Mouse (Mus musculus) layer of hippocampus, postnatal 36 days (tissue): ENCODE results near the gene Ace3. TPM values are rescaled to one million over a fixed set of nuclear protein-coding genes. Genes with fewer than 3 reads are reported as not detected.
A peak's percentile ranks its signal among the peaks of the same experiment; 100 is the strongest.

ENCODE experiments used
- DNase-seq, 2 experiments: peaks; one replicate each; pipeline ENCODE4 v3.0.0; 2022
- total RNA-seq, 2 experiments: library from RNA; stranded (reverse); gene quantifications; 2 replicates each; pipeline ENCODE4 v1.2.3; 2021

The Ace3 gene
- not detected for total RNA-seq

DNA sequence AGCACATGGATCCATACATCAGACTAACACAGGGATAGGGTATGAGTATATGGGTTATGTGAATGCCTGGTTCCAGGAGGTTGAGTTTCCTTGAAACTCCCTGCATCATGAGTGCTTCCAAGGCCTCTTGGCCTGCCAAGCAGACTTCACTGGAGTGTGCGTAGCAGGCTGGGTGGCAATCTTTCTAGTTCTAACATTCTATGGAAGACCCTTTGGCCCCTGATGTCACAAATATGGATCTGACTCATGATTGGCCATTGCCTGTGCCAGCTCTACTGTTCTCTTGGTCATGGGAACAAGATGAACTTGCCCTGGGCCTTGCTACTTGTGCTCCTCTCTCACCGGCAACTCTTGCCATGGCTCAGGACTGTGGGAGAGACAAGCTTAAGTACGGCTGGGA lies at the start of gene Ace3:
Gene Ace3 (plus strand): TSS at position 301 of the 400 bp plus-strand sequence.
- no peak for DNase-seq

DNA sequence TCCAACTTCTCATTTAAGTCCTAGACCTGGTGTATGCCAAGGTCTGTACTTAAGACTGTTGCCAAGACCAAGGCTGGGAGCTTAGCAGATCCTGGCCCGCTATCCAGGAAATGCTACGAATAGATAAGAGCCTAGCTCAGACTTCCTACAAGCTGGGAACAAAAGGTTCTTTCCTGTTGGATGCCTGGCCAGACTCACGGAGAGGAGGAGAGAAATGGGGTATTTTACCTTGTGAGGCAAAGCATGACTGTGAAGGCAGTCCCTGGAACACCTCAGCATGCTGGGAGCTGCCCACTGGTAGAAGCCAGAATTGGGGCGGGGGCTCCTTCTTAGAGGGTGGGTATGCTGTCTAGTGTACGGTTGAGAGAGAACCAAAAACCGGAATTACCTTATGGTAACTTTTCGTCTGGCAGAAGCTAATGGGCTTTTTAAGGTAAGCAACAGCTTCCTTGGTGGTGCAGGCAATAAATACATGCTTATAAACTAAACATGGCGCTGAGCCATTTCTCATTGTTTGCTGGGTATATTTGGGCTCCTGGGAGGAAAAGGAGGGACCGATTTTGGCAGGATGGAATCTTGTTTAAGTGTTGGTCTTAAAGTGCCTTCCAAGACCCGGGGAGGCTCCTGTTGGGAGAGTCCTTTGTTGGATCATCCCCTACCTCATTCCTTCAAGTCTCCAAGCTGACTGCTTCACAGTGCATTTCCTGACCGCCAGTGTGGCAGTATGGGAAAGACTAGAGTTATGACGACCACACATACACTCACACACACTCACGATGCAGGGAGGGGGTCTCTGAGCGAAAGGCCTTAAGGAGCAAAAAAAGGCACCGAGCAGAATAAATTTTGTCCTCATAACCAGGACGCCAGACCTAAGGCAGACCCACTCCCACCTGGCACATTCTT lies 49.5 kb upstream of the Ace3 start:
- DNase-seq = no peak

DNA sequence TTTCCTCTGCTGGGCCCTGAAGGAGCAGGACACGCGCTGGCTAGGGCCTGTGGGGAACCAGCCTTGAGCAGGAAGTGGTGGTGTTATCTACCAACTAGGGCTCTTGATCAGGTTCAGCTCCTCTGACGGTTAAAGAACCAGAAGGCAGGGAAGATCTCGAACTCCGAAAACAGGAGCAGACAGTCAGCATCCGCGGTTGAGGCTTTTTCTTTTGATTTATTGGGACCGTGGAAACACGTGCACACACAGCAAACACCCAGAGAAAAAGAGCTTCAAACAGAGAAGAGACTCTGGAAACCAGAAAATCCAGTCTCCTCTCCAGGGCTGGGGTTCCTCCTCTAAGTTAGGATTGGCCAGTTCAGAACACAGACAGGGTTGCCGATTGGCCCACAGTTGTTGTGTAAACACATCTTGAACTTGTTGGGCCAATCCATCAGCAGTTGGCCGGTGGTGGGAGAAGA lies 47.8 kb upstream of the Ace3 start:
- no peak for DNase-seq

DNA sequence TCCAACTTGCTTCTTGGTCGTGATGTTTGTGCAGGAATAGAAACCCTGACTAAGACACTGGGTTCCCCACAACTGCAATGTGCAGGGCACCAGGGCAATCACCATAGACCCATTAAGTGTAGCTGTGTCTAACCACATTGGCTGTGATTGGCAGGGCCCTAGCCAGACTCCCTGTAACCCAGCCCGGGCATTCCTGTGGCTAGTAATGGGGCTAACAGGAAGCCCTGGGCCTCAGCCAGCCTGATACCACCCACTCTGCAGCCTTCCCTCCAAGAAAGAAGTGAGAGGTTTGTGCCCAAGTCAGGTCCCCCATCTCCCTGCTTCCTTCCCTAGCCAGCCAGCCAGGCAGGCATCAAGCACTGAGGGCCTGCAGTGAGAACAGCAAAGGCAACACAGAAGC lies 46.2 kb upstream of the Ace3 start:
- no peak for DNase-seq

DNA sequence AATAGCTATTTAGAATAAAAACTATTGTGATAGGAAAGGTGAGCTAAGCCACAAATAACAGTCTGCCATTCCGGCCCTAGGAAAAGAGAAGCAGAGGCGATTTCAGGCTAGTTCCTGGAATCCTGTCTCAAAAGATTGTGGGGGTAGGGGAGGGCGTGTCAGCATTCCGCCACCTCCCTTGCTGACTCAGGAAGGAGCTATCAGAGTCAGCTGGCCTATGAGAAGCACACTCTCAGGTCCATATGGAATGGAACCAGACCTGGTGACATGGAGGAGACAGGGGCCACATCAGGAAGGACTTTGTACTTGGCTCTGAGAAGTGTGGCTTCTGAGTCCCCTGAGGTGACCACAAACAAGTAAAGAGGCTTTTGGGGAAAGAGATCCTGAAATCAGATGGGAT lies 44.0 kb upstream of the Ace3 start:
- no peak for DNase-seq

DNA sequence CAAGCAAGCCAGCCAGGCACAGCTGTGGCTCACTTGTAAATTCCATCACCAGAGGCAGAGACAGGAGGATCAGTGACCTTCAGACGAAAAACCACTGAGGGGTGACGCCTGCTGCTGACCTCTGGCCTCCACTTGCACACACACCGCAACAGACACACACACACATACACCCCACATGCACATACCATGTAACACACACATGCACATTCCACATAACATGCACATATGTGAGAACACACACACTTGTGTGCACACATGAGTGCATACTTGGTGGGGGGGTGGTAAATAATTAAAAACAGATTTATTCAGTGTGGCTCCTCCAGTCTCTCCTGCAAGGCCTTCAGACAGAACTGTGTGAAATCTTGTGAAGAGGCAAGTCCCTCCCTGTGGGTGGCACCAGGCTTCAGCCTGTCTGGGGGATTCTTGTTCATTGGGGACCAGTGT lies 42.9 kb upstream of the Ace3 start:
- DNase-seq = no peak

DNA sequence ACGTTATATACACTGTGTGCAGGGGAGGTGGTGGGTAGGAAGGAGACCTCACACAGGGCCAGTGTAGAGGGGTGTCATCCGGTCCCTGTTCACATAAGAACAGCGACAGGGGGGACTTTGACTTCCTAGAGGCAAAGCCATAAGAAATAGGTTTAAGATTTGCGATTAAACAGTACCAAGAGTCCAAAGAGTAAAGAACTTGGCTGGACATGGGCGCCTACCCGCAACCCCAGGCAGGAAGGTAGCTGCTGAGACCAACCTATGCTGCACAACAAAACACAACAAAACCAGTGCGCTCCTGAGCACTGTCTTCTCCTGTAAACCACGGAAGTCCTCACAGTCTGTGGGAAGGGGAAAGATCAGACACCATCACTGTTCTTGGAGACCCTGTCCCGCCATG lies 42.4 kb upstream of the Ace3 start:
- no peak for DNase-seq

DNA sequence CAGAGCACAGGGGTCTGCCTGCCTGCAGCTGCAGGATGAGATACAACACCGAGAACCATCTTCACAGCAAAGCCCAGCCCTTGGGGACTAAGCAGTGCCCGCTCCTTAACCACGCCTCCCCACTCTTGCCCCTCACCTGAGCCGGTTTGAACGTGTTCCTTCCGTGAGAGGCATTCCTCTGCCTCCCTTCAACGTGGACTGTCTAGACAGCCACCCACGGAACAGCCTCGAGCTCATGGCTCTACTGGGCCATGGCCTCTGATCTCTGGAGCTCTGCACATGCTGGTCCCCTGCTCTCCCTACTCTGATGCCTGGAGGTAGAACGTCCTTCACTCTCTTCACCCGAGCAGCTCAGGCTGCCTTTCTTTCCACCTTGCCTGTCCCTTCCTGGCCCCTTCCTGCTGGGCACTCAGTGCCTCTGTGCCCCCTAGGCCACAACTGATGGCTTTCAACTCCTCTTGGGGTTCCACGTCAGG lies 41.5 kb upstream of the Ace3 start, which contains the start of gene Cyb561:
Gene Cyb561 (minus strand): TSS at position 426 of the 476 bp plus-strand sequence.
- DNase-seq = no peak

DNA sequence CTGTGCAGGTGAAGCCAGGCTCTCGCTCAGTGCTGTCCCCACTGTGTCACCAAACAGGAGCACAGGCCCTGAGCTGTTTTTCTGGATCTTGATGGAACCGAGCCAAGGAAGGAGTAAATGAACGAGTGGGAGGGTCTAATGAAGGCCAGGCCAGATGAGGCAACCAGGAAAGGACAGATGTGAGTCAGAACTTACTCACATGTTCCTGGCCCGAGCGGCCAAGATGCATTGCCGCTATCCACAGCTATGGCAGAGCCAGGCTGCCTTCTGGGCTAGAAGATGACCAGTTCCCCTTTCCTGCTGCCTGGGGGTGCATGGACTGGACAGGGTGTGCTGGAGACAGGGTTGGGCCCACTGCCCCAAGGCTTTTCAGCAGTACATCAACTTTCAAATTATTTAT lies 41.1 kb upstream of the Ace3 start:
- DNase-seq = no peak

DNA sequence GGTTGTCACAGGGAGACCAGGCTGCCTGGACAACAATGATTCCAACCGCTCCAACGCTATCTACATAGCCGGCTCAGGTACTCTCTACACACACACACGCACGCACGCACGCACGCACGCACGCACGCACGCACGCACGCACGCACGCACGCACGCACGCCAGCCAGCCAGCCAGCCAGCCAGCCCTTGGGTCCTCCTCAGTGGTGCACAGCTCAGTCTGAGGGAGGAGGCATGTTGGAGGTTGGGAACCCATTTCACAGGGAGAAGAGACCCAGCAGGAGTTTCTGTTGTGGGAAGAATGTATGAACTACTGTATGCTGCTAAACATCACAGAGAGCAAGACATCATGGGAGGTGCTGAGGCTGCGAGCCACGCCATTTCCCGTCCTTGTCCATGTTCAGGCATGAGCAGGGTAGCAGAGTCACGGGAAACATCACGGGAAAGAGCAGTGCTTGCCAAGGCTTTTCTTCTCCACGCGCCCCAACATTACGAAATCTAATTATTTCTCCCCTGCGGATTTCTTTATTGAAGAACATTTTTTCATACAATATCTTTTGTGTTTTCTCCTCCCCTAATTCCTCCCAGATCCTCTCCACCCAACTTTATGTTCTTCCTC lies 38.6 kb upstream of the Ace3 start:
- DNase-seq = no peak

DNA sequence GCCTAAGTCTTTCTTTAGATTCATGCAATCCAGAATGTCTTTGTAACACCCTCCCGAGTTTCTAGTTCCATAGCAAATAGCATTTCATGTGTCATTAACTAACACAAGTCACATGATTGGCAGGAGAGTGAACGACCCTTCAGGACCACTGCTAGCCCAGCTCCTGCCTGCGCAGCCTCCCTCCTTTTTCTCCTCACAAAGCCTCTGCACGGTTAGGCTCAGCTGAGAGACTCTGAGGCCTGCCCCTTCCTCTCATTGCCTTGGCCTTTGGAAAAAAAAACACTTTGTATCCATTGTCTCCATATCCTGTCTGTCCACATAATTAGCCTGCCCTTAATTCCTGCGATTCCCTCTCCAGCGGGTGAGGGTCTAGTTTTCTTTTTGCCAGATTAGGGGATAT lies 37.0 kb upstream of the Ace3 start:
- DNase-seq = no peak

DNA sequence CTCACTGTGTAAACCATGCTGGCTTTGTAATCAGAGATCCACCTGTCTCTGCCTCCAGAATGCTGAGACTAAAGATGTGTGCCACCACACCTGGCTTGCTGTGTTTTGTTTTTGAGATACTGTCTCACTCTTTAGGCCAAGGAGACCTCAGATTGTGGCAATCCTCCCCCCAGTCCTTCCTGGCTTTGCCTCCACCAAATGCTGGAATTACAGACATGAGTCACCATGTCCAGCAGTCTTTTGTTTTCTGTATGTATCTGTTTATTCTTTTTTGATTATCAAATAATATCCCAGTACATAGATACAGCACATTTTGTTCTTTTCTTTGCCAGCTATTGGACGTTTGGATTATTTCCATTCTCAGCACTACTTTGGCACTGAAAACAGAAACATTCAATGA lies 35.9 kb upstream of the Ace3 start:
- DNase-seq = no peak

DNA sequence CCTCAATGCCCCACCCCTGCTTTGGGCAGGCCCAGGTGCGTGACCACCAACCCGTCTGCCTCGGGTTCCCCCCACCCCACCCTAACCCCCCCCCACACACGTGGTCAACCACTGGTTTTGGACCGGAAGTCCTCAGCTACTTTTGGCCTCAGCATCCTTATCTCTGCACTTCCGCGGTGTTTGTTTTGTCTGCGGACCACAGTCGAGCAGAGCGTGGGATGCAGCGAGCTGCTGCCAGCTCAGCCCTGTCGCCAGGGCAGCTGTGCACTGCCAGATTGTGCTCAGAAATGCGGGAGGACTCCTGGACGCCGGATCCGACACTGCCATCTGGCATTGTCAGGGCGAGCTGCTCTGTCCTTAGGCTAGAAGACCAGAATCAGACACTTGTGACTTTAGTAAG lies 35.1 kb upstream of the Ace3 start:
- peak; percentile 35 to 53 for DNase-seq

DNA sequence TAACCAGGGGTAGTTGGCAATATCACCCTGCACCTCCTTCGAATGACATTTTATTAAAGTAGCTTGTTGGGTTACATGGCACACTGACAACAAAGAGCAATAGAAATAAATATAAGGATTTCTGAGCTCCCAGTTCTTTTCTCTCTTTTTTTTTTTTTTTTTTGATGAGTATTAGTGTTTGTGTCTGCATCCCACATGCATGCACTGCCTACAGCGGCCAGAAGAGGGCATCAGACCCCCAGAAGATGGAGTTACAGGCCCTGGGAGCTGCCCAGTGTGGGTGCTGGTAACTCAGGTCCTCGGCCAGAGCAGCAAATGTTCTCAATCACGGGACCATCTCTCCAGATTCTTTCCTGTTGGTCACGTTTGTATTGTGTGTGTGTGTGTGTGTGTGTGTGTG lies 29.8 kb upstream of the Ace3 start:
- DNase-seq = no peak

DNA sequence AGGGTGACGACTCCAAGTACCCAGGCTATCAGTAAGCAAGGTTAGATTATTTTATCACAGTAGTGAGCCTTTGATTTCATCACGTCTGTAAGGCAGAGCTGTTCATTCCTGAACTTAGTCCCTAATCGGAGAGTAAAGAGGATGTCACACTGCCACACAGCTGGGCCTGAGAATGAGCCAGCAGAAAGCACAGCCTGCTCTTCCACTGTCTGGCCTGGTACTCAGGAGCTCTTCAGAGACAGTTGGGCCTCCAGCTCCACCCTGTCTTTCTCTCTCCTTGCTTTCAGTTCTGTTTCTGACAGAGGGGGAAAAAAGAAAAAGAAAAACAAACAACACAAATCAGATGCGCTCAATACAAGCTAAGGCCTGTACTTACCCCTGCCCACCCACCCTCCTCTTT lies 28.2 kb upstream of the Ace3 start:
- DNase-seq = no peak

DNA sequence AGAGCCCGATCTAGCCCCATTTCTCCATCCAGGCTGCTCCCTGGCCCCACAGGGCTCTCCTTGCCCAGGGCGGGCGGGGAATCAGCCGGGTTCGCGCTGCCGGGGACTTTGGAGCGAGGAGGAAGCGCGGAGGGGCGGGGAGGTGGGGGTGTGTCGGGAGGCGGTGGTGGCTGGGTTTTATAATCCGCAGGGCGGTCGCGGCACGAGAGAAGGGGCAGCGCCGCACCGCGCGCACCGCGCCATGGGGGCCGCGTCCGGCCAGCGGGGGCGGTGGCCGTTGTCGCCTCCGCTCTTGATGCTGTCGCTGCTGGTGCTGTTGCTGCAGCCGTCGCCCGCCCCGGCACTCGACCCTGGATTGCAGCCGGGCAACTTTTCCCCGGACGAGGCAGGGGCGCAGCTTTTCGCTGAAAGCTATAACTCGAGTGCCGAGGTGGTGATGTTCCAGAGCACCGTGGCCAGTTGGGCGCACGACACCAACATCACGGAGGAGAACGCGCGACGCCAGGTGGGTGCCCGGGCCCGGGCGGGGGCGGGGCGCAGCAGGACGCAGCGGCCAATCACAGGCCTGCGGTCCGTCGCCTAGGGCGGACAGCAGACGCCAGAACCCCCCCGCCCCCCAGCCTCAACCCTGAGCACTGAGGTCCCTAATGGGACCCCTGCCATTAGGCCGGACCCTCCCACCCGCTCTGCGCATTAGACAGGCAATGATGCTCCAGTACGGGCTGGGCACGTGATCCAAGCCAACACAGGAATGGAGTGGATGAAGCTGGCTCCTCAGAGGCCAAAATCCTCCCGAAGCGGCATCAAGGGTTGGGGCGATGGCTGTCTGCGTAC lies 26.5 kb upstream of the Ace3 start, which contains the start of gene Ace:
Gene Ace (plus strand): TSS at position 205 of the 834 bp plus-strand sequence.
- DNase-seq = no peak

DNA sequence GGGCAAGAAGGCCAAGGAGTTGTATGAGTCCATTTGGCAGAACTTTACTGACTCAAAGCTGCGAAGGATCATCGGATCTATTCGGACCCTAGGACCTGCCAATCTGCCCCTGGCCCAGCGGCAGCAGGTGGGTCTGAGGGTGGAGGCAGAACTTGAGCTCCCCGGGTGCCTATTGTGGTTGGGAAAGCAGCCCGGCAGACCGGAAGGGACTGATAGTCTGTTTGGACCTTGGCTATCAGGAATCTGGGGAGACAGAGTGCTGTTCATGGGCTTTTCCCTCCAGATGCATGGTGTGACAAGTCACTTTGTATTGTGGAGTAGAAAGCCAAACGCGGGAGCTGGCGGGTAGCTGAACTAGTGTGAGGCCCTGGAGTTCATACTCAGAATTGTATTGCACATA lies 25.5 kb upstream of the Ace3 start:
- DNase-seq = no peak

DNA sequence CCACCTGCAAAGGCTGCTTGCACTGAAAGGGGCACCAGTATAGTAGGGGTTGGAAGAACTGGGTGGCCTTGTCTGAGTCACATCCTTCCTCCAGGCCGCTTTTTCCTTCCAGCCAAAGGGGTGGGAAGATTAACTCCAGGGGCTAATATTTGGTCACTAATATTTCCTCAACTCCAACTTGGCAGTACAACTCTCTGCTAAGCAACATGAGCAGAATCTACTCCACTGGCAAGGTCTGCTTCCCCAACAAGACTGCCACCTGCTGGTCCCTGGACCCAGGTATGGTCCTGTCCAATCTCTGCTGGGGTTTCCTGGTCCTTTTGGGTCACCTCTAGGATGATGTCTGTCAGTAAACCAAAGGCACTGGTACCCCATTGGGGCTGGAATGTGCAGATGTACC lies 25.0 kb upstream of the Ace3 start:
- no peak for DNase-seq

DNA sequence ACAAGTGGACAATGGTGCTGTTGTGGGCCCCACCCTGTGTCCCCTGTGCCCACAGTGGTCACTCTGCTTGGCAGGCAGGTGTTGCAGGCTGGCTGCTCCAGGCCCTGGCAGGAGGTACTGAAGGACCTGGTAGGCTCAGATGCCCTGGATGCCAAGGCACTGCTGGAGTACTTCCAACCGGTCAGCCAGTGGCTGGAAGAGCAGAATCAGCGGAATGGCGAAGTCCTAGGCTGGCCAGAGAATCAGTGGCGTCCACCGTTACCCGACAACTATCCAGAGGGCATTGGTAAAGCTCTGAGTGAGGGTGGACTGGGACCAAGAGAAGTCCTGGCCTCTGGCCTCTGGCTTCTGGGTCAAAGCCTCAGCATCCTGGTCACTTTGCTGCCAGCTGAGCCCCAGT lies 19.9 kb upstream of the Ace3 start:
- no peak for DNase-seq

DNA sequence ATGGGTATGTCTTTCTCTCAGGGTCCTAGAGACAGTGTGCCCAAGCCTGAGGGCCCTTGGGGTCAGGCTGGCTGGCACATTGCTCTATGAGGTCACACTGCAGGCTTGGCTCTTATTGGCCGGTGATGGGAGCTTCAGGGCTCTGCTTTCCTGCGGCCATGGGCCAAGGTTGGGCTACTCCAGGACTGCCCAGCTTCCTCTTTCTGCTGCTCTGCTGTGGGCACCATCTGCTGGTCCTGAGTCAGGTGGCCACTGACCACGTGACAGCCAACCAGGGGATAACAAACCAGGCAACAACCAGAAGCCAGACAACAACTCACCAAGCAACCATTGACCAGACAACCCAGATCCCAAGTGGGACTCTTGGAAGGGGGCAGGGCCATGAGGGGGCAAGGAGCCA lies 19.4 kb upstream of the Ace3 start:
- DNase-seq = no peak

DNA sequence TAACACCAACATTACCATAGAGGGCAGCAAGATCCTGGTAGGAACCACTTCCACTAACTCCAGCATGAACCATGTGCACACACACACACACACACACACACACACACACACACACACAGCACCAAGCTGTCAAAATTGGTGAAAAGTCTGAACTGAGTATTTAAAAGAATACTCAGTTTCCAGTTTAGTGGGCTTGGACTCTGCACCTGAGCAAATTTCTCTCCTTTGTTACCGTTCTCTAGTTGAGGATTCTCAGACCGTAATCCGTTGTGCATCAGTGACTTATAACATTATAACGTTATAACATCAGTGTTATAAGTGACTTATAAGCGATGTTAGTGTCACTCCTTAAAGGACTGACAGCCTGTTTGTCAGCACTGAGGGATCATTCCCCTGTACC lies 18.8 kb upstream of the Ace3 start:
- DNase-seq = no peak

DNA sequence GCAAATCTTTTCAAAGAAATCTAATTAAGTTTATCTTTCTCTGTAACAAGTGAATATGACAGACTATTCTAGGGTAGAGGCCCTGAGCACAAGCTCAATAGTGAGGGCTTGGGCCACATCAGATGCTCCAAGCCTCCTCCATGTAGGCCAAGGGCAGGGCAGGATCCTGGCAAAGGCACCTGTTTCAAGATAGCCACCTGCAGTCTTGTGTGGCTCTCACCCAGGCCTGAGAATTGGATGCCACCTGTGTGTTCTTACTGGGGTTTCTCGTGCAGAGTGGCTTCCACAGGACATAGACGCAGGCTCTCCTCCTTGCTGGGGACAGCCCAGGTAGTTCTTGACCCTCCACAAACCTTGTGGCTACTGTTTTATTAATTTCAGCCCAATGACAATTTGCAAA lies 16.2 kb upstream of the Ace3 start:
- DNase-seq = no peak

DNA sequence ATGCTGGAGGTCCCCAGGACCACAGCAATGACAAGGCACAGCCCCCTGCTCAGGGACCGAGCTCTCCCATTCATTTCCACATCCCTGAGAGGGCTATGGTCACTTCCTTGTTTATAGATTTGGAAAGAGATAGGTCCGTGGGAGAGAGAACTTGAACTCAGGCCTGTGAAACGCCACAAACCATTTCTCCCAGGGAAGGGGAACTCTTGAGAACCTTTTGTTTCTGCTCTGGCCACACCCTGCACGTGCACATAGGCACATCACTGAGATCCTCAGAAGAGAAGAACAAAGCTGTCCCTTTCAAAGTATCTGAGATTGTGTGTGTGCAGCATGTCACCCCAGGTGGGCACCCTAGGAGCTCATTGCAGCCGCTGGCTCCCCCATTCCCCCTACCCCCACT lies 15.8 kb upstream of the Ace3 start:
- DNase-seq = no peak
